Mouse (Mus musculus): ENCODE results near the gene Dst.

Dst gene

GRCm38 (mm10) chr1:34167151-34168057, 259.4 kb downstream of the Dst start:
- DNase-seq (ENCODE audit: low read depth, low spot score): no peak

- DNase-seq (ENCODE audit: low read depth, low spot score): peak; percentile 85
Observed at GRCm38 (mm10) chr1:34169086-34169485, 261.1 kb downstream of the Dst start.

GRCm38 (mm10) chr1:34174517-34174916, 266.5 kb downstream of the Dst start:
- no peak for DNase-seq (ENCODE audit: low read depth, low spot score)

GRCm38 (mm10) chr1:34174961-34175360, 266.9 kb downstream of the Dst start:
- DNase-seq (ENCODE audit: low read depth, low spot score): peak; percentile 48

- peak; percentile 64 for DNase-seq (ENCODE audit: low read depth, low spot score)
Observed at GRCm38 (mm10) chr1:34178022-34178727, 270.1 kb downstream of the Dst start.

GRCm38 (mm10) chr1:34179756-34180155, 271.7 kb downstream of the Dst start:
- DNase-seq (ENCODE audit: low read depth, low spot score): no peak

GRCm38 (mm10) chr1:34182406-34183249, 274.6 kb downstream of the Dst start:
- DNase-seq (ENCODE audit: low read depth, low spot score): no peak

- no peak for DNase-seq (ENCODE audit: low read depth, low spot score)
Observed at GRCm38 (mm10) chr1:34183250-34183926, 275.4 kb downstream of the Dst start.

- DNase-seq (ENCODE audit: low read depth, low spot score): no peak
Observed at GRCm38 (mm10) chr1:34184266-34184665, 276.2 kb downstream of the Dst start.

GRCm38 (mm10) chr1:34186033-34186432, 278.0 kb downstream of the Dst start:
- no peak for DNase-seq (ENCODE audit: low read depth, low spot score)

- no peak for DNase-seq (ENCODE audit: low read depth, low spot score)
Observed at GRCm38 (mm10) chr1:34187501-34187900, 279.5 kb downstream of the Dst start.

GRCm38 (mm10) chr1:34188721-34189236, 280.8 kb downstream of the Dst start:
- DNase-seq (ENCODE audit: low read depth, low spot score): no peak

- no peak for DNase-seq (ENCODE audit: low read depth, low spot score)
Observed at GRCm38 (mm10) chr1:34189318-34189717, 281.3 kb downstream of the Dst start.

- peak; percentile 84 for DNase-seq (ENCODE audit: low read depth, low spot score)
Observed at GRCm38 (mm10) chr1:34189970-34190369, 281.9 kb downstream of the Dst start.

GRCm38 (mm10) chr1:34192174-34192573, 284.1 kb downstream of the Dst start:
- peak; percentile 66 for DNase-seq (ENCODE audit: low read depth, low spot score)

GRCm38 (mm10) chr1:34200791-34201190, 292.8 kb downstream of the Dst start:
- DNase-seq (ENCODE audit: low read depth, low spot score): no peak

GRCm38 (mm10) chr1:34201483-34201882, 293.5 kb downstream of the Dst start:
- peak; percentile 70 for DNase-seq (ENCODE audit: low read depth, low spot score)

GRCm38 (mm10) chr1:34211704-34212103, 303.7 kb downstream of the Dst start:
- DNase-seq (ENCODE audit: low read depth, low spot score): no peak

GRCm38 (mm10) chr1:34216456-34216855, 308.4 kb downstream of the Dst start:
- DNase-seq (ENCODE audit: low read depth, low spot score): no peak

GRCm38 (mm10) chr1:34218323-34218722, 310.3 kb downstream of the Dst start:
- DNase-seq (ENCODE audit: low read depth, low spot score): peak; percentile 80

GRCm38 (mm10) chr1:34218801-34219200, 310.8 kb downstream of the Dst start:
- DNase-seq (ENCODE audit: low read depth, low spot score): no peak

All from R1 (cell line).